Mouse (Mus musculus): ENCODE data around the gene Igsf9. TPM values are rescaled to one million over a fixed set of nuclear protein-coding genes. Genes with fewer than 3 reads are reported as not detected.

The Igsf9 gene
- polyA plus RNA-seq, 1 experiment from 2014 or later: 61.0 TPM

- Histone ChIP-seq H3K36me3 (no peaks in the 10 kb centered on the region), H3K4me3 (replicated peaks) (no peak overlapping the region), H3K27ac (replicated peaks) (no peak overlapping the region), H3K9me3 (replicated peaks) (no peaks in the 10 kb centered on the region), H3K9ac (no peak overlapping the region), H3K4me1 (no peaks in the 10 kb centered on the region), H3K4me2 (replicated peaks) (no peak overlapping the region), H3K27me3 (no peaks in the 10 kb centered on the region)
- WGBS: 77% methylated on average over 5 of the region's 5 CpGs
- ATAC-seq (ENCODE audit: insufficient number of reproducible peaks, low FRiP score, low TSS enrichment, low read depth): no peak
These were observed 12.2 kb upstream of the Igsf9 start for GRCm38 (mm10) chr1:172469373-172469772.

GRCm38 (mm10) chr1:172469810-172470448 is 11.7 kb upstream of the Igsf9 start:
- H3K27me3 ChIP-seq: no peaks in the 10 kb centered on the region
- no peak overlapping the region for H3K9ac ChIP-seq
- no peak overlapping the region for H3K4me2 ChIP-seq (replicated peaks)
- H3K27ac ChIP-seq (replicated peaks): no peak overlapping the region
- WGBS: 65% methylated on average over 8 of the region's 8 CpGs
- no peaks in the 10 kb centered on the region for H3K36me3 ChIP-seq
- no peaks in the 10 kb centered on the region for H3K9me3 ChIP-seq (replicated peaks)
- no peak overlapping the region for H3K4me3 ChIP-seq (replicated peaks)
- no peaks in the 10 kb centered on the region for H3K4me1 ChIP-seq
- ATAC-seq (ENCODE audit: insufficient number of reproducible peaks, low FRiP score, low TSS enrichment, low read depth): no peak

- no peak overlapping the region for H3K4me2 ChIP-seq (replicated peaks)
- no peak overlapping the region for H3K4me3 ChIP-seq (replicated peaks)
- H3K36me3 ChIP-seq: no peaks in the 10 kb centered on the region
- H3K9ac ChIP-seq: no peak overlapping the region
- ATAC-seq (ENCODE audit: insufficient number of reproducible peaks, low FRiP score, low TSS enrichment, low read depth): no peak
- H3K4me1 ChIP-seq: no peaks in the 10 kb centered on the region
- H3K27ac ChIP-seq (replicated peaks): no peak overlapping the region
- no peaks in the 10 kb centered on the region for H3K27me3 ChIP-seq
- no peaks in the 10 kb centered on the region for H3K9me3 ChIP-seq (replicated peaks)
These were observed 8.7 kb upstream of the Igsf9 start for GRCm38 (mm10) chr1:172472909-172473308.

GRCm38 (mm10) chr1:172474196-172474595 is 7.4 kb upstream of the Igsf9 start:
- H3K4me3 ChIP-seq (replicated peaks): no peak overlapping the region
- no peak overlapping the region for H3K27ac ChIP-seq (replicated peaks)
- H3K36me3 ChIP-seq: no peaks in the 10 kb centered on the region
- no peak overlapping the region for H3K4me2 ChIP-seq (replicated peaks)
- no peak overlapping the region for H3K9ac ChIP-seq
- H3K4me1 ChIP-seq: no peaks in the 10 kb centered on the region
- ATAC-seq (ENCODE audit: insufficient number of reproducible peaks, low FRiP score, low TSS enrichment, low read depth): no peak
- 75% methylated on average over 3 of the region's 3 CpGs for WGBS
- H3K27me3 ChIP-seq: no peaks in the 10 kb centered on the region
- H3K9me3 ChIP-seq (replicated peaks): no peaks in the 10 kb centered on the region

- no peak for ATAC-seq (ENCODE audit: insufficient number of reproducible peaks, low FRiP score, low TSS enrichment, low read depth)
- Histone ChIP-seq H3K36me3 (no peaks in the 10 kb centered on the region), H3K4me3 (replicated peaks) (no peak within 1 kb of the TSS), H3K4me2 (replicated peaks) (no peak within 1 kb of the TSS), H3K9me3 (replicated peaks) (no peaks in the 10 kb centered on the region), H3K27ac (replicated peaks) (no peak within 1 kb of the TSS), H3K4me1 (no peaks in the 10 kb centered on the region), H3K9ac (no peak within 1 kb of the TSS), H3K27me3 (no peaks in the 10 kb centered on the region)
- WGBS: 55% methylated on average over 7 of the region's 7 CpGs
These were observed 6.4 kb upstream of the Igsf9 start, which contains the start of gene Slamf9 for GRCm38 (mm10) chr1:172475054-172475741. Slamf9 (plus strand) TSS chr1:172475358.

GRCm38 (mm10) chr1:172478020-172478419 is 3.6 kb upstream of the Igsf9 start:
- 77% methylated on average over 5 of the region's 5 CpGs for WGBS
- no peaks in the 10 kb centered on the region for H3K36me3 ChIP-seq
- no peaks in the 10 kb centered on the region for H3K27me3 ChIP-seq
- H3K4me2 ChIP-seq (replicated peaks): no peak overlapping the region
- no peak overlapping the region for H3K4me3 ChIP-seq (replicated peaks)
- no peak overlapping the region for H3K27ac ChIP-seq (replicated peaks)
- no peak overlapping the region for H3K9ac ChIP-seq
- H3K9me3 ChIP-seq (replicated peaks): no peaks in the 10 kb centered on the region
- H3K4me1 ChIP-seq: peaks cover 16% of the 10 kb centered on the region
- no peak for ATAC-seq (ENCODE audit: insufficient number of reproducible peaks, low FRiP score, low TSS enrichment, low read depth)

- ATAC-seq (ENCODE audit: insufficient number of reproducible peaks, low FRiP score, low TSS enrichment, low read depth): no peak
- Histone ChIP-seq H3K4me2 (replicated peaks) (no peak overlapping the region), H3K4me1 (peaks cover 38% of the 10 kb centered on the region), H3K9ac (no peak overlapping the region), H3K36me3 (no peaks in the 10 kb centered on the region), H3K4me3 (replicated peaks) (no peak overlapping the region), H3K27me3 (no peaks in the 10 kb centered on the region), H3K27ac (replicated peaks) (no peak overlapping the region), H3K9me3 (replicated peaks) (no peaks in the 10 kb centered on the region)
- 90% methylated on average over 4 of the region's 4 CpGs for WGBS
These were observed 1.2 kb upstream of the Igsf9 start for GRCm38 (mm10) chr1:172480376-172480775.

GRCm38 (mm10) chr1:172481111-172481510 is 477 bp upstream of the Igsf9 start:
- H3K9ac ChIP-seq: no peak overlapping the region
- peak overlapping the region; percentile 68 for H3K27ac ChIP-seq (replicated peaks)
- no peak for ATAC-seq (ENCODE audit: insufficient number of reproducible peaks, low FRiP score, low TSS enrichment, low read depth)

GRCm38 (mm10) chr1:172482518-172483360 is 1.2 kb downstream of the Igsf9 start:
- Histone ChIP-seq H3K27me3 (no peaks in the 10 kb centered on the region), H3K4me1 (peaks cover 53% of the 10 kb centered on the region), H3K4me2 (replicated peaks) (peak overlapping the region; percentile 74), H3K9ac (peak overlapping the region; percentile 43; the same call in 1 of the 2 replicates), H3K9me3 (replicated peaks) (no peaks in the 10 kb centered on the region), H3K4me3 (replicated peaks) (peak overlapping the region; percentile 55), H3K27ac (replicated peaks) (peak overlapping the region; percentile 77), H3K36me3 (no peaks in the 10 kb centered on the region)
- ATAC-seq (ENCODE audit: insufficient number of reproducible peaks, low FRiP score, low TSS enrichment, low read depth): no peak
- 4% methylated on average over 12 of the region's 12 CpGs for WGBS

More at GRCm38 (mm10) chr1:172481111-172481510, 477 bp upstream of the Igsf9 start:
- Histone ChIP-seq H3K4me2 (replicated peaks) (peak overlapping the region; percentile 74), H3K27me3 (no peaks in the 10 kb centered on the region), H3K36me3 (no peaks in the 10 kb centered on the region), H3K9me3 (replicated peaks) (no peaks in the 10 kb centered on the region), H3K4me3 (replicated peaks) (peak overlapping the region; percentile 55), H3K4me1 (peaks cover 45% of the 10 kb centered on the region)
- 17% methylated on average over 13 of the region's 13 CpGs for WGBS

GRCm38 (mm10) chr1:172483361-172483660 is 1.7 kb downstream of the Igsf9 start:
- ATAC-seq (ENCODE audit: insufficient number of reproducible peaks, low FRiP score, low TSS enrichment, low read depth): no peak
- 14% methylated on average over 4 of the region's 4 CpGs for WGBS
- no peak overlapping the region; the same call in 1 of the 2 replicates for H3K9ac ChIP-seq
- H3K4me3 ChIP-seq (replicated peaks): peak overlapping the region; percentile 55
- no peaks in the 10 kb centered on the region for H3K36me3 ChIP-seq
- no peaks in the 10 kb centered on the region for H3K27me3 ChIP-seq
- no peaks in the 10 kb centered on the region for H3K9me3 ChIP-seq (replicated peaks)
- H3K27ac ChIP-seq (replicated peaks): no peak overlapping the region
- H3K4me2 ChIP-seq (replicated peaks): peak overlapping the region; percentile 74
- H3K4me1 ChIP-seq: peaks cover 58% of the 10 kb centered on the region

- H3K9me3 ChIP-seq (replicated peaks): no peaks in the 10 kb centered on the region
- peak overlapping the region; percentile 55 for H3K4me3 ChIP-seq (replicated peaks)
- peak overlapping the region; percentile 39; the same call in 1 of the 2 replicates for H3K27ac ChIP-seq (replicated peaks)
- H3K4me1 ChIP-seq: peaks cover 63% of the 10 kb centered on the region
- no peak for ATAC-seq (ENCODE audit: insufficient number of reproducible peaks, low FRiP score, low TSS enrichment, low read depth)
- 35% methylated on average over 11 of the region's 11 CpGs for WGBS
- peak overlapping the region; percentile 74 for H3K4me2 ChIP-seq (replicated peaks)
- H3K9ac ChIP-seq: no peak overlapping the region
- H3K27me3 ChIP-seq: no peaks in the 10 kb centered on the region
- no peaks in the 10 kb centered on the region for H3K36me3 ChIP-seq
These were observed 2.6 kb downstream of the Igsf9 start for GRCm38 (mm10) chr1:172484236-172484635.
